In genomic region chr9:72437822-72438701, GRCm38 (mm10) we compare ENCODE assay signal across 8 mouse cellular contexts. TPM values are rescaled to one million over a fixed set of nuclear protein-coding genes. Genes with fewer than 3 reads are reported as not detected.
DNase-seq lines count a peak whose midpoint lies in the region; ATAC-seq lines count a peak whose summit lies in the region.

Mns1 (plus strand) TSS chr9:72438011.

- ATAC-seq in hindbrain, embryonic 12.5 days (ENCODE audit: low FRiP score): peak; percentile 99

- no peaks in the 10 kb centered on the region for H3K9me3 ChIP-seq in hindbrain, embryonic 12.5 days (replicated peaks)

- peak within 1 kb of the TSS; percentile 91 for H3K4me2 ChIP-seq in hindbrain, embryonic 12.5 days (replicated peaks)

- peaks cover 9% of the 10 kb centered on the region for H3K4me1 ChIP-seq in hindbrain, embryonic 12.5 days

- peaks cover 4% of the 10 kb centered on the region; the same call in 1 of the 2 replicates for H3K36me3 ChIP-seq in hindbrain, embryonic 12.5 days

- peak within 1 kb of the TSS; percentile 57 for H3K9ac ChIP-seq in hindbrain, embryonic 12.5 days

- WGBS in hindbrain, embryonic 12.5 days: 2% methylated on average over 43 of the region's 43 CpGs

- no peaks in the 10 kb centered on the region for H3K27me3 ChIP-seq in hindbrain, embryonic 12.5 days

- 0 out of 2 replicates have a peak within 1 kb of the TSS, but pooled peaks have one; percentile 30 for H3K27ac ChIP-seq in hindbrain, embryonic 12.5 days

- peak within 1 kb of the TSS; percentile 63 for H3K4me3 ChIP-seq in hindbrain, embryonic 12.5 days

- peak; percentile 93 for DNase-seq in NIH3T3 (ENCODE audit: low read depth)
- peak; percentile 97 for DNase-seq in cerebellum, postnatal 10 days
- peak; percentile 86 to 93 for DNase-seq in frontal cortex, postnatal 10 days (ENCODE audit: low spot score in 2 of 2)
- peak; percentile 93 to 96 for DNase-seq in layer of hippocampus, postnatal 14 days (ENCODE audit: low spot score in 2 of 2)
- DNase-seq in lung, postnatal 14 days: peak; percentile 94
- DNase-seq in retina, adult 2 months (ENCODE audit: low read depth, low spot score): peak; percentile 81
- DNase-seq in thymus, postnatal 36 days: peak; percentile 94 to 96

RNA-seq across cellular contexts. Expression of gene Mns1, which starts in this region (rescaled TPM):
- polyA plus RNA-seq in hindbrain, embryonic 12.5 days (2016; fragmentation: Nextera tagmentation; extraction: Ambion mirVana): 29.3 and 30.6 TPM in 2 replicates
- total RNA-seq in layer of hippocampus, postnatal 14 days (2021): 1 to 10 TPM; 1.3 to 3.0 TPM

Comparison
In these comparisons a context has a peak if more than half of its experiments do, and no peak if none do; other contexts are left out.
1. Peak in every context shown above with its lines: DNase-seq, ATAC-seq, H3K4me3 ChIP-seq and H3K27ac ChIP-seq.